28 mouse cellular contexts compared by ENCODE assay signal in genomic region chr17:71864039-71864438, GRCm38 (mm10).
"Had no signal": no experiment of that assay in that cellular context is flagged by ENCODE, and none has a peak within 500 bp of the region (broad histone marks: within the 10 kb centered on the region; RNA-seq: fewer than 3 reads in every experiment).

No protein-coding gene starts in this region.

- H3K36me3 ChIP-seq: embryonic facial prominence, embryonic 15.5 days had no signal

- H3K9ac ChIP-seq: embryonic facial prominence, embryonic 12.5 days; embryonic facial prominence, embryonic 13.5 days; embryonic facial prominence, embryonic 15.5 days; forebrain, embryonic 12.5 days; forebrain, embryonic 13.5 days; forebrain, embryonic 15.5 days; forebrain, postnatal 0 days had no signal

- H3K4me2 ChIP-seq: embryonic facial prominence, embryonic 12.5 days; embryonic facial prominence, embryonic 13.5 days; embryonic facial prominence, embryonic 15.5 days; forebrain, embryonic 12.5 days; forebrain, embryonic 13.5 days; forebrain, embryonic 15.5 days had no signal

- H3K27ac ChIP-seq: embryonic facial prominence, embryonic 10.5 days; embryonic facial prominence, embryonic 12.5 days; embryonic facial prominence, embryonic 13.5 days; embryonic facial prominence, embryonic 15.5 days; forebrain, embryonic 10.5 days; forebrain, embryonic 12.5 days; forebrain, embryonic 13.5 days; forebrain, embryonic 15.5 days; gastrocnemius, adult 2 months had no signal

- H3K9me3 ChIP-seq: embryonic facial prominence, embryonic 10.5 days; embryonic facial prominence, embryonic 12.5 days; embryonic facial prominence, embryonic 13.5 days; embryonic facial prominence, embryonic 15.5 days; forebrain, embryonic 12.5 days; forebrain, embryonic 13.5 days; forebrain, embryonic 15.5 days had no signal

- H3K4me1 ChIP-seq: embryonic facial prominence, embryonic 12.5 days; forebrain, embryonic 12.5 days; forebrain, embryonic 15.5 days had no signal

- H3K4me3 ChIP-seq: embryonic facial prominence, embryonic 10.5 days; embryonic facial prominence, embryonic 12.5 days; embryonic facial prominence, embryonic 13.5 days; embryonic facial prominence, embryonic 15.5 days; erythroblast, embryonic 14.5 days; forebrain, embryonic 10.5 days; forebrain, embryonic 12.5 days; forebrain, embryonic 13.5 days; forebrain, embryonic 15.5 days; gastrocnemius, adult 2 months had no signal

- DNase-seq: cerebellum, adult 18-20 months; cerebellum, adult 2 months; cerebellum, adult 8-10 months; cerebellum, adult 9-10 months; cerebellum, adult 9-11 months; cerebellum, postnatal 10 days; cerebellum, postnatal 14 days; cerebellum, postnatal 25 days; cerebellum, postnatal 36 days; embryo, embryonic 11 days; forebrain, postnatal 0 days; gastrocnemius, adult 2 months; gastrocnemius, postnatal 10 days; gastrocnemius, postnatal 14 days; gastrocnemius, postnatal 25 days; gastrocnemius, postnatal 36 days; heart, adult 18-20 months had no signal

- ATAC-seq: forebrain, embryonic 13.5 days; forebrain, embryonic 14.5 days; forebrain, embryonic 15.5 days; forebrain, embryonic 16.5 days; forebrain, postnatal 0 days had no signal

- H3K27me3 ChIP-seq: embryonic facial prominence, embryonic 12.5 days; embryonic facial prominence, embryonic 15.5 days; forebrain, embryonic 12.5 days; forebrain, embryonic 13.5 days; forebrain, embryonic 15.5 days had no signal
